In the genomic region with DNA sequence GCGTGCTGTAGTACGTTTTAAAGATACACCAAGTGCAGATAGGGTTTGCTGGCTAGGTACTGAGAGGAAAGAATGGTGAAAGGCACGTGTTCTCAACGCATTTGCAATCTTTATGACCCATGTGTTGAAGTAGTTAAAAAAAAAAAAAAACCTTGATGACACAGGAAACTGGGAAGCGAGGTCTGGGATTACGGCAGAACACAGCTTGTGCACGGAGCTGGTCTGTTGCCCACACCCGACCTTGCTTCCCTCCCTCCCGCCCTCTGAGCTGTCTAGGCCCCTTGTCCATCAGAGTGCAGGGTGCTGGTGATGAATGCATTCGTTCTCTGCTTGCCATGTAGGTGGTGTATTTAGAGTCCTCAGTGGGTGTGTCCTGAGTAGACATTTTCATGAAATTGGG, we compare ENCODE assay signal across 12 mouse cellular contexts. TPM values are rescaled to one million over a fixed set of nuclear protein-coding genes. Genes with fewer than 3 reads are reported as not detected.
DNase-seq lines count a peak whose midpoint lies in the region; ATAC-seq and TF ChIP-seq lines count a peak whose summit lies in the region.
"Had no signal": no experiment of that assay in that cellular context is flagged by ENCODE, and none has a peak within 500 bp of the region (broad histone marks: within the 10 kb centered on the region; RNA-seq: fewer than 3 reads in every experiment).

No protein-coding gene starts in this region.

- peaks cover 22% of the 10 kb centered on the region for H3K79me2 ChIP-seq in myocyte (ENCODE audit: control insufficient read depth, insufficient read depth)

- no peak overlapping the region for H3ac ChIP-seq in myocyte (ENCODE audit: control insufficient read depth, insufficient read length)

- no peaks in the 10 kb centered on the region for H3K27me3 ChIP-seq in heart, embryonic 14.5 days (ENCODE audit: control insufficient read depth, insufficient read depth, low read length)
- H3K27me3 ChIP-seq in lung, embryonic 14.5 days (ENCODE audit: insufficient read depth, low read length), result no peaks in the 10 kb centered on the region
- no peaks in the 10 kb centered on the region for H3K27me3 ChIP-seq in myocyte (ENCODE audit: control insufficient read depth, insufficient read depth, insufficient read length)
- H3K27me3 ChIP-seq: forebrain, embryonic 13.5 days had no signal

- intact Hi-C loops in heart, postnatal 10 days (cut with DNase I), result loop anchor here (1.0 to 10.0 kb wide), 4 partner anchors 271 to 454 kb away; no protein-coding TSS in a partner anchor

- H3K4me1 ChIP-seq in heart, embryonic 14.5 days (ENCODE audit: control insufficient read depth in 2 of 2, insufficient read depth in 2 of 2, low read length in 2 of 2), result peaks cover 4 to 32% of the 10 kb centered on the region in 2 experiments; a peak in 3 of 4 replicates
- peaks cover 6% of the 10 kb centered on the region; the same call in 1 of the 2 replicates for H3K4me1 ChIP-seq in lung, embryonic 14.5 days (ENCODE audit: insufficient read depth)

- peak overlapping the region; percentile 31; the same call in 1 of the 2 replicates for H3K4me2 ChIP-seq in heart, embryonic 14.5 days (ENCODE audit: low read length)
- H3K4me2 ChIP-seq in lung, embryonic 14.5 days, result 0 out of 2 replicates have a peak overlapping the region, but pooled peaks have one; percentile 4
- H3K4me2 ChIP-seq in myocyte (ENCODE audit: low read depth), result no peak overlapping the region
- H3K4me2 ChIP-seq: forebrain, embryonic 13.5 days; liver, embryonic 12.5 days; midbrain, embryonic 11.5 days had no signal

- peak; percentile 49 for DNase-seq in adrenal gland, adult 2 months
- no peak for DNase-seq in adrenal gland, postnatal 4 days (ENCODE audit: low spot score in 2 of 2)
- DNase-seq in heart, postnatal 10 days, result no peak
- DNase-seq in lung, embryonic 14.5 days, result no peak
- DNase-seq in lung, postnatal 25 days (ENCODE audit: low spot score), result no peak
- no peak for DNase-seq in ovary, adult 18-20 months (ENCODE audit: low spot score)

- no peaks in the 10 kb centered on the region for H3K9me3 ChIP-seq in heart, embryonic 14.5 days (ENCODE audit: control insufficient read depth, low read length)
- no peaks in the 10 kb centered on the region for H3K9me3 ChIP-seq in lung, embryonic 14.5 days (ENCODE audit: low read depth, low read length)
- H3K9me3 ChIP-seq: forebrain, embryonic 13.5 days; liver, embryonic 12.5 days had no signal

- no peak for ATAC-seq in heart, embryonic 14.5 days (ENCODE audit: insufficient number of reproducible peaks, insufficient read depth, low FRiP score, low read depth)
- no peak for ATAC-seq in lung, embryonic 14.5 days (ENCODE audit: insufficient read depth)
- ATAC-seq: forebrain, embryonic 13.5 days; hindbrain, postnatal 0 days; liver, embryonic 12.5 days had no signal

- no peak overlapping the region; a peak in 1 of 4 replicates for H3K27ac ChIP-seq in heart, embryonic 14.5 days (replicated peaks in 1 of 2; ENCODE audit: control insufficient read depth in 1 of 2, insufficient read depth in 1 of 2, low read depth in 2 of 2, low read length in 2 of 2)
- H3K27ac ChIP-seq in lung, embryonic 14.5 days (ENCODE audit: low read depth), result 0 out of 2 replicates have a peak overlapping the region, but pooled peaks have one; percentile 42
- H3K27ac ChIP-seq: forebrain, embryonic 13.5 days; hindbrain, postnatal 0 days; liver, embryonic 12.5 days had no signal

- H3K9ac ChIP-seq in heart, embryonic 14.5 days (ENCODE audit: low read length), result no peak overlapping the region
- no peak overlapping the region for H3K9ac ChIP-seq in lung, embryonic 14.5 days
- H3K9ac ChIP-seq: forebrain, embryonic 13.5 days; liver, embryonic 12.5 days had no signal

- H3K4me3 ChIP-seq in heart, embryonic 14.5 days (ENCODE audit: control insufficient read depth in 1 of 2, insufficient read depth in 1 of 2, low read depth in 1 of 2, low read length in 2 of 2), result no peak overlapping the region
- H3K4me3 ChIP-seq in lung, embryonic 14.5 days (ENCODE audit: low read depth, low read length), result no peak overlapping the region
- no peak overlapping the region for H3K4me3 ChIP-seq in myocyte
- H3K4me3 ChIP-seq: forebrain, embryonic 13.5 days; liver, embryonic 12.5 days had no signal

- no peak for TF ChIP-seq POLR2A in myocyte (IDR thresholded peaks at IDR 0.05; ENCODE audit: insufficient read length, low read depth)

- 20% methylated on average over 10 of the region's 10 CpGs for WGBS in heart, embryonic 14.5 days
- WGBS in lung, embryonic 14.5 days, result 24% methylated on average over 10 of the region's 10 CpGs

- no peak for TF ChIP-seq CTCF in lung, embryonic 14.5 days (IDR thresholded peaks at IDR 0.05; ENCODE audit: low read depth)

- H3K36me3 ChIP-seq in heart, embryonic 14.5 days (ENCODE audit: control insufficient read depth, insufficient read depth, low read length), result peaks cover under 1% of the 10 kb centered on the region; the same call in 1 of the 2 replicates
- peaks cover 8% of the 10 kb centered on the region for H3K36me3 ChIP-seq in lung, embryonic 14.5 days (ENCODE audit: insufficient read depth)
- H3K36me3 ChIP-seq in myocyte (ENCODE audit: control insufficient read depth, insufficient read depth), result no peaks in the 10 kb centered on the region

TF ChIP-seq in myocyte, 11 proteins besides CTCF, POLR2A, EP300 and RAD21:
- TF ChIP-seq MAX (IDR thresholded peaks at IDR 0.05; ENCODE audit: low read depth), result no peak
- TF ChIP-seq POLR2AphosphoS2 (IDR thresholded peaks at IDR 0.05; ENCODE audit: insufficient read length, low read depth), result peak; percentile 23

RNA-seq across cellular contexts. Expression of a gene that starts 2.4 kb away (rescaled TPM):
- total RNA-seq in adrenal gland, adult 2 months (2021), result 10 to 100 TPM; 58.7 to 66.1 TPM
- 113 and 162 TPM in 2 replicates for polyA plus RNA-seq in adrenal gland, adult 2 months (2012; rRNA removed)
- 10 to 100 TPM; 44.5 to 46.8 TPM for total RNA-seq in adrenal gland, postnatal 4 days (2021)
- polyA plus RNA-seq in heart, embryonic 14.5 days (2014; fragmentation: Nextera tagmentation; extraction: Ambion mirVana), result 19.3 and 23.3 TPM in 2 replicates
- total RNA-seq in heart, postnatal 10 days (2021), result 10 to 100 TPM; 16.9 to 20.8 TPM
- 134 and 137 TPM in 2 replicates for polyA plus RNA-seq in lung, embryonic 14.5 days (2014; fragmentation: Nextera tagmentation; extraction: Ambion mirVana)
- polyA plus RNA-seq in myocyte (2012; fragmentation: generic; extraction: Trizol), result 56.1 TPM

RNA-seq across cellular contexts. Expression of a gene that starts 30.7 kb away (rescaled TPM):
- 100 to 1,000 TPM; 125 to 139 TPM for total RNA-seq in adrenal gland, adult 2 months (2021)
- polyA plus RNA-seq in adrenal gland, adult 2 months (2012; rRNA removed), result 1.8 and 2.1 TPM in 2 replicates
- total RNA-seq in adrenal gland, postnatal 4 days (2021), result 100 to 1,000 TPM; 213 to 250 TPM
- 124 and 133 TPM in 2 replicates for polyA plus RNA-seq in heart, embryonic 14.5 days (2014; fragmentation: Nextera tagmentation; extraction: Ambion mirVana)
- 10 to 100 TPM; 82.6 to 85.2 TPM for total RNA-seq in heart, postnatal 10 days (2021)
- polyA plus RNA-seq in lung, embryonic 14.5 days (2014; fragmentation: Nextera tagmentation; extraction: Ambion mirVana), result 301 and 316 TPM in 2 replicates
- polyA plus RNA-seq in myocyte (2012; fragmentation: generic; extraction: Trizol), result 130 TPM

Comparison
In these comparisons a context has a peak if more than half of its experiments do, and no peak if none do; other contexts are left out.
1. RNA of a gene that starts 30.7 kb away (polyA plus RNA-seq): 301 to 316 TPM in lung, embryonic 14.5 days, 124 to 133 TPM in heart, embryonic 14.5 days and 130 TPM in myocyte (single experiment); 1.8 to 2.1 TPM in adrenal gland, adult 2 months; every median in the first group is over 10 times any median in the second.